Mouse (Mus musculus): ENCODE results near the gene Itsn2. TPM values are rescaled to one million over a fixed set of nuclear protein-coding genes. Genes with fewer than 3 reads are reported as not detected.
"Not testable (repeated sequence)": the region's sequence is repeated elsewhere in the genome, so short reads cannot be mapped to it uniquely, and the experiment has no call there.

Itsn2 gene
- polyA plus RNA-seq, 1 experiment from 2014 or later = 36.0 TPM

- Histone ChIP-seq H3K36me3 (no peaks in the 10 kb centered on the region), H3K9ac (no peak overlapping the region), H3K9me3 (no peaks in the 10 kb centered on the region), H3K4me1 (no peaks in the 10 kb centered on the region), H3K4me3 (replicated peaks) (no peak overlapping the region), H3K27me3 (replicated peaks) (no peaks in the 10 kb centered on the region), H3K4me2 (no peak overlapping the region), H3K27ac (no peak overlapping the region)
- ATAC-seq (ENCODE audit: insufficient read depth, low FRiP score, low read depth) = no peak
- WGBS = 95% methylated on average over 2 of the region's 2 CpGs
Observed at GRCm38 (mm10) chr12:4688386-4688785, 95.9 kb downstream of the Itsn2 start.

DNA sequence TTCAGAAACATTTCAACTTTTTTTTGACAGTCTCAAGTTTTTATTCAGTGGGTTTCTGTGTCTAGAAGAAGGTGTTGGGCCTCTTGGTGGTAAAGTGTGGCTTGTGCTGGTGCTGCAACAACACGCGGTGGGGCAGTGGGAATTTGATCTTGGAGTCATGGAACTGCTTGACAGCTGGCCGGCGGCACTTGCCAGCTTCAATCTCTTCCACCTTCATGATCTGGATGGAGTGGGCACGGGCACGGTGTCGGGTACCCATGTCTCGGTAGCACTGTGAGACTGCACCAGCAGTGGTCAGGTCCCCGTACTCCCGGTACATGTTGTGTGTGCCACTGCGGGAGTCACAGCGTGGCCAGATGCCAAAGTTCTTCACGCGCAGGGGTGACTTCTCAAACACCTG, 96.9 kb downstream of the Itsn2 start:
- Histone ChIP-seq H3K9ac (no peak overlapping the region), H3K4me3 (replicated peaks) (no peak overlapping the region), H3K9me3 (no peaks in the 10 kb centered on the region), H3K27ac (no peak overlapping the region), H3K4me2 (no peak overlapping the region), H3K4me1 (no peaks in the 10 kb centered on the region), H3K36me3 (no peaks in the 10 kb centered on the region), H3K27me3 (replicated peaks) (no peaks in the 10 kb centered on the region)
- 92% methylated on average over 14 of the region's 14 CpGs for WGBS
- no peak for ATAC-seq (ENCODE audit: insufficient read depth, low FRiP score, low read depth)

GRCm38 (mm10) chr12:4691193-4691592, 98.8 kb downstream of the Itsn2 start:
- Histone ChIP-seq H3K4me3 (replicated peaks) (no peak overlapping the region), H3K9me3 (no peaks in the 10 kb centered on the region), H3K36me3 (no peaks in the 10 kb centered on the region), H3K27me3 (replicated peaks) (no peaks in the 10 kb centered on the region), H3K9ac (no peak overlapping the region), H3K4me1 (no peaks in the 10 kb centered on the region), H3K4me2 (no peak overlapping the region), H3K27ac (no peak overlapping the region)
- no peak for ATAC-seq (ENCODE audit: insufficient read depth, low FRiP score, low read depth)
- 89% methylated on average over 3 of the region's 3 CpGs for WGBS

DNA sequence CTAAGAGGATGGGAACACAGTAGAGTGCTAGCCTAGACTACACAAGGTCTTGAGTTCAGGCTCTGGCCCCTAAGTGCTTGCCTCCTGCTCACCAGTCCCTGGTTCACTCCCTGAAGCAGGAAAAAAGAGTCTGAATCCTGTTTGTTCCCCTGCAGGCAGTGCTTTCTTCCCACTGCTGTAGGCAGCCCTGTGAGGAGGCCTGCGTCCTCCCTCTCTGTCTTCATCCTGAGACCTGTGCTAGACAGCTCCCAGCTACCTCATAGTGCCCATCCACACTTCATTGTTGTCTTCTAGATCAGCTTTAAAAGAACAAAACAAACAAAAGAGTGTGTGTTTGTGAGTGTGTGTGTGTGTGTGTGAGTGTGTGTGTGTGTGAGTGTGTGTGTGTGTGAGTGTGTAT, 102.1 kb downstream of the Itsn2 start:
- no peak for ATAC-seq (ENCODE audit: insufficient read depth, low FRiP score, low read depth)
- Histone ChIP-seq H3K9me3 (no peaks in the 10 kb centered on the region), H3K27ac (no peak overlapping the region), H3K4me3 (replicated peaks) (no peak overlapping the region), H3K9ac (no peak overlapping the region), H3K27me3 (replicated peaks) (no peaks in the 10 kb centered on the region), H3K4me2 (no peak overlapping the region), H3K36me3 (no peaks in the 10 kb centered on the region), H3K4me1 (no peaks in the 10 kb centered on the region)
- WGBS = 78% methylated on average over 1 of the region's 1 CpGs

DNA sequence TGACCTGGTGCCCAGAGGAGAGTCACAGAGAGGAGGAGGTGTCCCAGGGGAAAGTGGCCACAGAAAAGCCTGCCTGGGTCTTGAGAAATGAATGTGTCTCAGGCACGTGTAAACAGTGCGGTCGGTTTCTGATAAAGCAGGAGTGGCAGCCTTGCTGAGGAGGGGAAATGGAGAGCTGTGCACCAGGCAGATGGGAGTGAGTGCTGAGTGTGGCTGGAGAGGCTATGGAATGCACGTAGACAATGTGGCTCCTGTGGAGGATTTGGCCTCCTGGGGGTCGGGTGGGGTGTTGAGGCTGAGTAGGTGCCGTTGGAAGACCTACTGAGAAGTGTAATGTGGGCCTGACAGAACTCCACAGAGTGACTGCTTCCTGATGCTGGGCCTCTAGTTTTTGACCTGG, 113.2 kb downstream of the Itsn2 start:
- H3K4me2 ChIP-seq; H3K4me1 ChIP-seq; H3K27ac ChIP-seq; H3K9me3 ChIP-seq; H3K9ac ChIP-seq; H3K27me3 ChIP-seq (replicated peaks); H3K4me3 ChIP-seq (replicated peaks): not testable (repeated sequence)
- peaks cover 24% of the 10 kb centered on the region for H3K36me3 ChIP-seq
- WGBS = 40% methylated on average over 6 of the region's 6 CpGs
- ATAC-seq (ENCODE audit: insufficient read depth, low FRiP score, low read depth) = peak; percentile 66; the same call in 1 of the 2 replicates

GRCm38 (mm10) chr12:4706175-4706574, 113.7 kb downstream of the Itsn2 start:
- no peaks in the 10 kb centered on the region for H3K4me1 ChIP-seq
- ATAC-seq (ENCODE audit: insufficient read depth, low FRiP score, low read depth) = no peak
- H3K4me3 ChIP-seq (replicated peaks) = no peak overlapping the region
- H3K27me3 ChIP-seq (replicated peaks) = no peaks in the 10 kb centered on the region
- no peaks in the 10 kb centered on the region for H3K9me3 ChIP-seq
- 88% methylated on average over 5 of the region's 5 CpGs for WGBS
- no peak overlapping the region for H3K4me2 ChIP-seq
- H3K36me3 ChIP-seq = peaks cover 20% of the 10 kb centered on the region
- H3K9ac ChIP-seq = no peak overlapping the region
- H3K27ac ChIP-seq = no peak overlapping the region

GRCm38 (mm10) chr12:4706901-4707300, 114.5 kb downstream of the Itsn2 start:
- Histone ChIP-seq H3K9ac (no peak overlapping the region), H3K27me3 (replicated peaks) (no peaks in the 10 kb centered on the region), H3K9me3 (no peaks in the 10 kb centered on the region), H3K4me2 (no peak overlapping the region), H3K27ac (no peak overlapping the region), H3K36me3 (peaks cover 18% of the 10 kb centered on the region), H3K4me3 (replicated peaks) (no peak overlapping the region), H3K4me1 (no peaks in the 10 kb centered on the region)
- no peak for ATAC-seq (ENCODE audit: insufficient read depth, low FRiP score, low read depth)
- WGBS = 79% methylated on average over 10 of the region's 10 CpGs

- 89% methylated on average over 14 of the region's 14 CpGs for WGBS
- H3K27me3 ChIP-seq (replicated peaks) = no peaks in the 10 kb centered on the region
- no peak overlapping the region for H3K4me2 ChIP-seq
- H3K27ac ChIP-seq = no peak overlapping the region
- H3K4me3 ChIP-seq (replicated peaks) = no peak overlapping the region
- no peak overlapping the region for H3K9ac ChIP-seq
- ATAC-seq (ENCODE audit: insufficient read depth, low FRiP score, low read depth) = no peak
- no peaks in the 10 kb centered on the region for H3K9me3 ChIP-seq
- peaks cover 18% of the 10 kb centered on the region for H3K36me3 ChIP-seq
- no peaks in the 10 kb centered on the region for H3K4me1 ChIP-seq
Observed at GRCm38 (mm10) chr12:4707488-4708017, 115.1 kb downstream of the Itsn2 start.

DNA sequence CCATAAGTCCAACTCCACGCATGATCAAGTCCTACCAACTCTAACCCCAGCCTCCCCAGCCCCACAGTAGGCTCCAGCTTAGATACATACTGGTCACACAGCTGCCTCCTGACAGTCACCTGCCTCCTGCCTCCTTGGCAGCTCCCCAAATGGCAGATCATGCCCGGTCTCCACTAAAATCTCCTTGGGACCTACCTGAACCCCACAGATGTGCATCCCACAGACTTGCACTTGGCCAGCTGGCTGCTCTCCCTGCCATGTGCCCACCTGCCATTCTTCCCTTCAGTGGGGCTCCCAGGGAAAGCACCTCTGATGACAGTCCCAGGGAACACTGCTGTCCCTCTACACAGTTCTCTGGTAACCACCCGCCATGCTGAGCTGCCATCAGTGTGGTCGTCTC, 115.9 kb downstream of the Itsn2 start:
- 89% methylated on average over 4 of the region's 4 CpGs for WGBS
- Histone ChIP-seq H3K27me3 (replicated peaks) (no peaks in the 10 kb centered on the region), H3K4me1 (no peaks in the 10 kb centered on the region), H3K4me3 (replicated peaks) (no peak overlapping the region), H3K9me3 (no peaks in the 10 kb centered on the region), H3K4me2 (no peak overlapping the region), H3K27ac (no peak overlapping the region), H3K9ac (no peak overlapping the region), H3K36me3 (peaks cover 18% of the 10 kb centered on the region)
- no peak for ATAC-seq (ENCODE audit: insufficient read depth, low FRiP score, low read depth)

DNA sequence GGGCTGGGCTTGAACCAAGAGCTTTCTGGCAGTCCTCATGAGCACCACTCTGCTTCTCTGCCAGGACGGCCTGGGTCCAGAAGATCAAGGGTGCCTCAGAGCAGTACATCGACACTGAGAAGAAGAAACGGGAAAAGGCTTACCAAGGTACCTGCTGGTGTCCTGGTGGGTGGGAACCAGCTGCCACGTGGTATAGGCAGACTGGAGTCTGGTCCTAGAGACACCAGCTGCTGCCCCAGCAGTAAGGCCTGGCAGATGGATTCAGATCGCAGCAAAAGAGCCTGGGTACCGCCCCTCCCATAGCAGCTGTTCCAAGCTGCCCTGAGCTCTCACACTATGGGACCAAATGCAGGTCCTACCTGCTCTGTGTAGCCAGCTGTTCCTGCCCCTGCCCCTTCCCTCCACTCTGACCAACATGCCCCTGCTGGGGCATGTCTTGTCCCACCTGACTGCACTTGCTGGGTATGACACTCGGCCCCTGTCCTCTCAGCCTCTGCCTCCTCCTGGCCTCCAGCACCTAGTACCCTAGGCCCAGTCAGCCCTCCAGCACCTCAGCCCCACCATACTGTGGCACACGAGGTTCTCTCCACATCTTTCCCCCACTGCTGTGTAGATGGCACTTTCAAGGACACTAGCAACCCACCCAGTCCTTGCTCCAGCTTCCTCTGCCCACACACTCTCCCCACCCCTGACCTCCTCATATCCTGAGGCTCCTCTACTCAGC, 116.6 kb downstream of the Itsn2 start:
- 80% methylated on average over 8 of the region's 8 CpGs for WGBS
- Histone ChIP-seq H3K9ac (no peak overlapping the region), H3K4me3 (replicated peaks) (no peak overlapping the region), H3K27me3 (replicated peaks) (no peaks in the 10 kb centered on the region), H3K9me3 (no peaks in the 10 kb centered on the region), H3K4me2 (no peak overlapping the region), H3K4me1 (no peaks in the 10 kb centered on the region), H3K27ac (no peak overlapping the region), H3K36me3 (peaks cover 18% of the 10 kb centered on the region)
- no peak for ATAC-seq (ENCODE audit: insufficient read depth, low FRiP score, low read depth)

DNA sequence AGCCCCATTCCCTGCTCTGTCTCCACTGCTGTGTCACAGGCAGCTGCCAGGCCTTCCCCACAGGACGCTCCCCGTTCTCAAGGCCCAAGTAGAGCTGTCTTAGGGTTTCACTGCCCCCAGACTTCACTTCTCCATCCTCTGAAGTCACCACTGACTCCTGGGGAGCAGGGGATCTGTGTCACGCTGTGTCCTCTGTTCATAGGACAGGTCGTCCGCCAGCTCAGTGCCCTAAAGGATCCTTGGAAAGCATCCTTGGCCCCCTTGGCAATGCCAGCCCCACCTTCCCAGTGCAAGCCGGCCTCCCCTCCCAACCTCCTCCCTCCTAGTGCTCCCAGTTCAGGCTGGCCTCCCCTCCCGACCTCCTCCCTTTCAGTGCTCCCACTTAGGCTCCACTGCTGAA, 117.5 kb downstream of the Itsn2 start:
- Histone ChIP-seq H3K4me3 (replicated peaks) (no peak overlapping the region), H3K9ac (no peak overlapping the region), H3K27ac (no peak overlapping the region), H3K9me3 (no peaks in the 10 kb centered on the region), H3K27me3 (replicated peaks) (no peaks in the 10 kb centered on the region), H3K36me3 (peaks cover 18% of the 10 kb centered on the region), H3K4me1 (no peaks in the 10 kb centered on the region), H3K4me2 (no peak overlapping the region)
- 92% methylated on average over 7 of the region's 7 CpGs for WGBS
- ATAC-seq (ENCODE audit: insufficient read depth, low FRiP score, low read depth) = no peak

- no peak for ATAC-seq (ENCODE audit: insufficient read depth, low FRiP score, low read depth)
- Histone ChIP-seq H3K27me3 (replicated peaks) (no peaks in the 10 kb centered on the region), H3K36me3 (peaks cover 10% of the 10 kb centered on the region; the same call in 1 of the 2 replicates), H3K27ac (no peak overlapping the region), H3K4me1 (no peaks in the 10 kb centered on the region), H3K9me3 (no peaks in the 10 kb centered on the region), H3K4me3 (replicated peaks) (no peak overlapping the region), H3K9ac (no peak overlapping the region), H3K4me2 (no peak overlapping the region)
- 68% methylated on average over 4 of the region's 4 CpGs for WGBS
Observed at GRCm38 (mm10) chr12:4713361-4713760, 120.9 kb downstream of the Itsn2 start.

DNA sequence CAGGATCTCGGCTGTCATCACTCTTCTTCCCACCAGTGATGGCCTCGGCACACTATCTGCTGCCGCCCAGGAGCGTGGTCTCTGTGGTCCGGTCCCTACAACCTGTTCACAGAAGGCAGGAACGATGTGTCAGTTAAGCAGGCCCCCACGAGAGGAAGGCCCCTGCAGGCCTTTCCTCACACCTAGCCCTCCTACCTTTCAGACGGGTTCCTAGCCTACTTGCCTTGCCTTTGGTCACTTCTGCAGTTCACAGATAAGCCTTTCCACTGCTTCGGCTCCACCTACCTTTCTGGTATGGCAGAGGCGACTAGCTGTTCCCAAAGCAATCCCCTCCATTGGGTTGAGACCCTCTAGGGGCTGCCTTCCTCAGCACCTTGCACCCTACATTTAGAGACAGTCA, 123.2 kb downstream of the Itsn2 start:
- Histone ChIP-seq H3K27me3 (replicated peaks) (no peaks in the 10 kb centered on the region), H3K9ac (no peak overlapping the region), H3K9me3 (no peaks in the 10 kb centered on the region), H3K4me3 (replicated peaks) (no peak overlapping the region), H3K27ac (no peak overlapping the region), H3K4me1 (no peaks in the 10 kb centered on the region), H3K36me3 (no peaks in the 10 kb centered on the region), H3K4me2 (no peak overlapping the region)
- WGBS = 82% methylated on average over 10 of the region's 10 CpGs
- ATAC-seq (ENCODE audit: insufficient read depth, low FRiP score, low read depth) = no peak

Data from stomach, embryonic 15.5 days (tissue).